Mouse (Mus musculus) stomach, embryonic 16.5 days (tissue): Measurements from ENCODE around the gene Ccdc50. TPM values are rescaled to one million over a fixed set of nuclear protein-coding genes. Genes with fewer than 3 reads are reported as not detected.

Experiments
- ATAC-seq: fragments of 200-750 bp; cut with Nextera tagmentation; 2 replicates; pipeline ENCODE4 v1.8.0; 2017; ENCODE audit warnings: moderate number of reproducible peaks, moderate TSS enrichment; ENCODE audit not compliant: insufficient read depth, low FRiP score
- H3K27ac ChIP-seq: fragments of 300-500 bp; sonication (generic); 2 replicates; pipeline ENCODE4 v1.5.1; 2014; ENCODE audit warnings: low read length
- H3K27me3 ChIP-seq: fragments of 300-500 bp; sonication (generic); 2 replicates; pipeline ENCODE4 v1.6.1; 2014; ENCODE audit warnings: low read length, control low read depth, mixed read lengths; ENCODE audit not compliant: control insufficient read depth, insufficient read depth
- H3K36me3 ChIP-seq: fragments of 300-500 bp; sonication (generic); 2 replicates; pipeline ENCODE4 v1.6.1; 2014; ENCODE audit warnings: low read length; ENCODE audit not compliant: control insufficient read depth, insufficient read depth
- H3K4me1 ChIP-seq: fragments of 300-500 bp; sonication (generic); 2 replicates; pipeline ENCODE4 v1.6.1; 2014; ENCODE audit warnings: low read length, control low read depth, mixed read lengths; ENCODE audit not compliant: control insufficient read depth, insufficient read depth
- H3K4me2 ChIP-seq: fragments of 300-500 bp; sonication (generic); 2 replicates; pipeline ENCODE4 v1.6.1; 2014; ENCODE audit warnings: low read depth, low read length, mixed read lengths
- H3K4me3 ChIP-seq: fragments of 300-500 bp; sonication (generic); replicated peaks from 2 replicates; pipeline ENCODE4 v1.5.1; 2014; ENCODE audit warnings: mild to moderate bottlenecking, low read length
- H3K9ac ChIP-seq: fragments of 300-500 bp; sonication (generic); 2 replicates; pipeline ENCODE4 v1.6.1; 2014; ENCODE audit warnings: low read length
- H3K9me3 ChIP-seq: fragments of 300-500 bp; sonication (generic); replicated peaks from 2 replicates; pipeline ENCODE4 v1.6.1; 2016; ENCODE audit warnings: low read length, control low read depth; ENCODE audit not compliant: control insufficient read depth
- WGBS: fragments of 180-500 bp; shearing (Covaris S2); extraction: QIAGEN DNeasy Blood & Tissue Kit; methylation state at CpG from one replicate; pipeline ENCODE4 v1.1.7; 2014; 5-methylcytosine and 5-hydroxymethylcytosine counted together
- polyA plus RNA-seq: library from polyadenylated mRNA; unstranded; fragments of >200 nt; fragmentation: Nextera tagmentation; extraction: Ambion mirVana; gene quantifications from 2 replicates; pipeline ENCODE4 v1.2.1, GENCODE M21; 2015

Gene Ccdc50
- polyA plus RNA-seq, 1 experiment from 2014 or later, result 43.1 TPM

GRCm38 (mm10) chr16:27416937-27417584 lies 28.4 kb downstream of the Ccdc50 start:
- H3K4me2 ChIP-seq, result no peak overlapping the region
- H3K36me3 ChIP-seq, result peaks cover 34% of the 10 kb centered on the region
- no peak overlapping the region for H3K9ac ChIP-seq
- 91% methylated on average over 6 of the region's 6 CpGs for WGBS
- H3K27me3 ChIP-seq, result no peaks in the 10 kb centered on the region
- H3K9me3 ChIP-seq, result no peaks in the 10 kb centered on the region
- no peak overlapping the region for H3K4me3 ChIP-seq
- no peak overlapping the region for H3K27ac ChIP-seq
- no peak for ATAC-seq
- H3K4me1 ChIP-seq, result no peaks in the 10 kb centered on the region

- Histone ChIP-seq H3K9me3 (no peaks in the 10 kb centered on the region), H3K36me3 (peaks cover 40% of the 10 kb centered on the region), H3K27me3 (no peaks in the 10 kb centered on the region), H3K27ac (no peak overlapping the region), H3K4me3 (no peak overlapping the region), H3K9ac (no peak overlapping the region), H3K4me1 (no peaks in the 10 kb centered on the region), H3K4me2 (no peak overlapping the region)
- 90% methylated on average over 3 of the region's 3 CpGs for WGBS
- ATAC-seq, result no peak
These were observed 29.0 kb downstream of the Ccdc50 start for GRCm38 (mm10) chr16:27417632-27418031.

GRCm38 (mm10) chr16:27420982-27421381 lies 32.3 kb downstream of the Ccdc50 start:
- Histone ChIP-seq H3K27me3 (no peaks in the 10 kb centered on the region), H3K4me1 (no peaks in the 10 kb centered on the region), H3K27ac (no peak overlapping the region), H3K9me3 (no peaks in the 10 kb centered on the region), H3K36me3 (peaks cover 29% of the 10 kb centered on the region), H3K4me2 (no peak overlapping the region), H3K9ac (no peak overlapping the region), H3K4me3 (no peak overlapping the region)
- 94% methylated on average over 3 of the region's 3 CpGs for WGBS
- ATAC-seq, result no peak

GRCm38 (mm10) chr16:27435034-27435433 lies 46.4 kb downstream of the Ccdc50 start:
- no peak for ATAC-seq
- no peaks in the 10 kb centered on the region for H3K4me1 ChIP-seq
- H3K4me2 ChIP-seq, result no peak overlapping the region

GRCm38 (mm10) chr16:27443941-27444340 lies 55.3 kb downstream of the Ccdc50 start:
- H3K27ac ChIP-seq, result no peak overlapping the region
- no peaks in the 10 kb centered on the region for H3K27me3 ChIP-seq
- no peak for ATAC-seq
- H3K9me3 ChIP-seq, result no peaks in the 10 kb centered on the region
- 77% methylated on average over 3 of the region's 3 CpGs for WGBS
- no peak overlapping the region for H3K4me2 ChIP-seq
- peaks cover 6% of the 10 kb centered on the region; the same call in 1 of the 2 replicates for H3K36me3 ChIP-seq
- no peak overlapping the region for H3K9ac ChIP-seq
- no peak overlapping the region for H3K4me3 ChIP-seq
- no peaks in the 10 kb centered on the region for H3K4me1 ChIP-seq

More at GRCm38 (mm10) chr16:27435034-27435433, 46.4 kb downstream of the Ccdc50 start:
- no peak overlapping the region for H3K9ac ChIP-seq
- peaks cover 10% of the 10 kb centered on the region; the same call in 1 of the 2 replicates for H3K36me3 ChIP-seq
- no peaks in the 10 kb centered on the region for H3K27me3 ChIP-seq
- H3K9me3 ChIP-seq, result no peaks in the 10 kb centered on the region
- no peak overlapping the region for H3K27ac ChIP-seq
- WGBS, result 90% methylated on average over 3 of the region's 3 CpGs
- H3K4me3 ChIP-seq, result no peak overlapping the region

- no peak for ATAC-seq
- 92% methylated on average over 5 of the region's 5 CpGs for WGBS
- no peaks in the 10 kb centered on the region for H3K27me3 ChIP-seq
These were observed 60.7 kb downstream of the Ccdc50 start for GRCm38 (mm10) chr16:27449360-27449759.

GRCm38 (mm10) chr16:27450655-27451054 lies 62.0 kb downstream of the Ccdc50 start:
- Histone ChIP-seq H3K9ac (no peak overlapping the region), H3K27ac (no peak overlapping the region), H3K36me3 (no peaks in the 10 kb centered on the region; the same call in 1 of the 2 replicates), H3K27me3 (no peaks in the 10 kb centered on the region), H3K9me3 (no peaks in the 10 kb centered on the region), H3K4me1 (no peaks in the 10 kb centered on the region), H3K4me2 (no peak overlapping the region), H3K4me3 (no peak overlapping the region)
- no peak for ATAC-seq
- 96% methylated on average over 2 of the region's 2 CpGs for WGBS

More at GRCm38 (mm10) chr16:27449360-27449759, 60.7 kb downstream of the Ccdc50 start:
- Histone ChIP-seq H3K4me1 (no peaks in the 10 kb centered on the region), H3K9me3 (no peaks in the 10 kb centered on the region), H3K9ac (no peak overlapping the region), H3K4me3 (no peak overlapping the region), H3K4me2 (no peak overlapping the region), H3K27ac (no peak overlapping the region), H3K36me3 (no peaks in the 10 kb centered on the region; the same call in 1 of the 2 replicates)

GRCm38 (mm10) chr16:27453396-27453795 lies 64.7 kb downstream of the Ccdc50 start:
- ATAC-seq, result no peak
- Histone ChIP-seq H3K9me3 (no peaks in the 10 kb centered on the region), H3K27ac (no peak overlapping the region), H3K9ac (no peak overlapping the region), H3K36me3 (no peaks in the 10 kb centered on the region; the same call in 1 of the 2 replicates), H3K4me1 (no peaks in the 10 kb centered on the region), H3K27me3 (no peaks in the 10 kb centered on the region), H3K4me3 (no peak overlapping the region), H3K4me2 (no peak overlapping the region)
- WGBS, result 66% methylated on average over 3 of the region's 3 CpGs

- H3K9me3 ChIP-seq, result no peaks in the 10 kb centered on the region
- no peak for ATAC-seq
- H3K36me3 ChIP-seq, result no peaks in the 10 kb centered on the region; the same call in 1 of the 2 replicates
- no peak overlapping the region for H3K4me2 ChIP-seq
- H3K9ac ChIP-seq, result no peak overlapping the region
- H3K27ac ChIP-seq, result no peak overlapping the region
- no peak overlapping the region for H3K4me3 ChIP-seq
- 82% methylated on average over 2 of the region's 2 CpGs for WGBS
- H3K27me3 ChIP-seq, result no peaks in the 10 kb centered on the region
- no peaks in the 10 kb centered on the region for H3K4me1 ChIP-seq
These were observed 65.2 kb downstream of the Ccdc50 start for GRCm38 (mm10) chr16:27453823-27454222.
